Mouse (Mus musculus) stomach, postnatal 0 days (tissue): Measurements from ENCODE around the gene Drc3.

Source experiments
- CTCF ChIP-seq: IDR thresholded peaks from 2 replicates; pipeline ENCODE4 v1.5.1; 2016; ENCODE audit warnings: antibody characterized with exemption, low read depth, mild to moderate bottlenecking, moderate library complexity
- EP300 ChIP-seq: optimal IDR thresholded peaks from 2 replicates; pipeline ENCODE3; 2016; ENCODE audit warnings: antibody characterized with exemption

- TF ChIP-seq CTCF (no peak), EP300 (no peak)
Measured at GRCm38 (mm10) chr11:60357116-60357515, 4.0 kb downstream of the Drc3 start.
